Mouse (Mus musculus) ZHBTc4 (cell line): Measurements from ENCODE around the gene Hrct1.

Experiments
- DNase-seq: peaks from one replicate; pipeline ENCODE4 v3.0.0-alpha.2; 2011; ENCODE audit warnings: low read depth, low spot score

The Hrct1 gene

DNA sequence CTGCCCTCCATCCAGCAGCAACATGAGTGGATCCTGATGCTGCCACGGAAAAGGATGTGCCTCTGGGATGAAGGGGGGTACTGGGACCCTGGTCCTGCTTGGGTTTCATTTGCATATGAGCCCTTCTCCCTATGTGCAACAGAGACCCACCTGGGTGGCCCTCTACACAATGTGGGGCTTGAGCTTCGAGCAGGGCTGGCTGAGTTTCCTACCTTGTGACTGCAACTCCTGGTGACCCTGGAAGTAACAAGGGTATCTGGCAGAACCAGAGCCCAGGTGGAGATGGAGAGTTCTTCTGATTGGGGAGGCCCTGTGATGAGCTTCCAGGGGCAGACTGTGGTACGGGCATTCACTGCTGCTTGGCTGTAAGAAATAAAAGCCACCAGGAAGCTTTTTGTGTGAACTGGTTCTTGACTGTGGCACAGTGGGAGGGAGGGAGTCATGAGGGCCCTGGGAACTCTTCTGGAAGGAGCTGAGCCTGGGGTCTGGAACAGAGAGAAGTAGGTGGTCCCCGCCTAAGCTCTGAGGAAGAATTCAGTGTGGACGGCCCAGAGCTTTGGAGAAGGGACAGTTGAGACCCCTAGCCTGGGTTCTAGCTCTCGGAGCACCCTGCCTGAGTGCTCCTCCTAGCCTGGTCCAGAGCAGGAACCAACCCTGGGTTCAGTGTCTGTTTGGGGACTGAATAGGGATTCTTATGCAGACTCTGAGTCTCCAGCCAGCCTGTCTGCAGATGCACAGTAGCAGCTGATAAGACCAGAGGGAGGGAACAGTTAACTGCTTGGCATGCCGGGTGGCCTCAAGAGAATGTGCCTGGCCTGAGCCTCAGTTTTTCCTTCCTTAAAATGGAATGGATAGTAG is 959 bp downstream of the Hrct1 start:
- DNase-seq: no peak

DNA sequence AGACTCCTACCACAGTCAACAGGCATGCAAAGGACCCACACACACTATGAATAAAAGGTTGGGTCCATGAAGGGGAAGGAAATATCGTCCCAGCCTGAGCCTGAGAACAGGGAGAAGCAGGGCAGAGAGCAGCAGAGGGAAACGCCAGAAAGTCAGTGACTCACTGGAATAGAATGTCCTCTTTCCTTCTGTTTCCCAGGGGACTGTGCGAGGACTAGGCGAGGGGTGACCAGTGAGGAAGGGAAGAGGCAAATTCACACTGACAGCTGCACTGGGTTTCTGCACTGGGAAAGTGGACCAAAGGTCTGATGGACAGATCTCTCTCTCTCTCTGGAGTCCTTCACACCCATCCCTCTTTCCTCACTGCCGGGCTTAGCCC is 1.6 kb downstream of the Hrct1 start:
- no peak for DNase-seq

DNA sequence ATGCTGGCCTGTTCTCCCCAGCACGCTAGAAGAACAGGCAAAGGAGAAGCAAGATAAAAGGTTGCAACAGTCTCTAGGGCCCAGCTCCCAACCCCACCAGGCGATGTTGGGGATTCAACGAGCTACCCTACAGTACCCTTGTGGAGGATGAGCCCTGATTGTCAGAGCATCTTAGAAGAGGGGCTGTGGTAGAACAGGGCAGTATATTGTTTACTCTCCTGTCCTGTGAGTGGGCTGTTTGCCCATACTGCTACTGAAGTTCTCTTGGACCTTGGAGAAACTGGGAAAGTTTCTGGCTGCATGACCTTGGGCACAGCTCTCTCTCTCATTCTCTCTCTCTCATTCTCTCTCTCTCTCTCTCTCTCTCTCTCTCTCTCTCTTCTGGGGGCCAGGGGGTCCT is 2.1 kb downstream of the Hrct1 start:
- no peak for DNase-seq

DNA sequence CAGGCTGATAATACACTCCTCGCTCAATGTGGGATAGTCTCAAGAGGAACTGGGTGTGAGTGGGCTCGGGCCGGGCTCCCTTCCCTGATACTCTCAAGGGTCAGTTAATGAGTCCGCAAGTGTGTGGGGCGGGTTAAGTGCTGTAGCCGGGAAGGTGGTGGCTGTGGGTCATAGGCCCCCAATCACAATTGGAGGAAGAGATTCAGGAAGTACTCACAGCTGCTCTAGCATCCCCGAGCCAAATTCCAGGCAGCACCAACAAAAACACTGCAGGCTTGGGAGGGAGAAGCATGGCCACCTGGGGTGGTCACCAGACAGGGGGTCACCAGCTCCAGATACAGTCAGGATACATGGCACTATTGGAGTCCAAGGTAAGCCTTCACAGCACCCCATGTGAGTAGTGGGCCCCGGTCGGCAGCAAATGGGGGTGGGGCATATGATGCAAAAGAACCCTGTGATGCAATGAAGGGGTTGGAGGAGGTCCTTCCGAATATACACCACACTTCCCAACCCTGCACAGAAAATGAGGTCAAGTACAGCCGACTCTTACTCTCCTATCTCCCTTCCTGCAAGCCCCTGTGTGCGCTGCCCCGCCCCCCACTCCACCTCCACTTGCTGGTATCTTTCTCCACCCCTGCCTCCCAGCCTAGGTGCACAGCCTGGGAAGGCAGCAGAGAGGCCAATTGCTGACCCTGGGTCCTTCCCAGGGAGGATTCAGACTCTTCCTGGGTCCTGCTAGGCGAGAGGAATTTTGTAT is 3.0 kb downstream of the Hrct1 start, which contains the start of gene Spaar:
Gene Spaar, plus strand, starts transcription at position 241 of the 757 bp plus-strand sequence.
- DNase-seq: no peak

DNA sequence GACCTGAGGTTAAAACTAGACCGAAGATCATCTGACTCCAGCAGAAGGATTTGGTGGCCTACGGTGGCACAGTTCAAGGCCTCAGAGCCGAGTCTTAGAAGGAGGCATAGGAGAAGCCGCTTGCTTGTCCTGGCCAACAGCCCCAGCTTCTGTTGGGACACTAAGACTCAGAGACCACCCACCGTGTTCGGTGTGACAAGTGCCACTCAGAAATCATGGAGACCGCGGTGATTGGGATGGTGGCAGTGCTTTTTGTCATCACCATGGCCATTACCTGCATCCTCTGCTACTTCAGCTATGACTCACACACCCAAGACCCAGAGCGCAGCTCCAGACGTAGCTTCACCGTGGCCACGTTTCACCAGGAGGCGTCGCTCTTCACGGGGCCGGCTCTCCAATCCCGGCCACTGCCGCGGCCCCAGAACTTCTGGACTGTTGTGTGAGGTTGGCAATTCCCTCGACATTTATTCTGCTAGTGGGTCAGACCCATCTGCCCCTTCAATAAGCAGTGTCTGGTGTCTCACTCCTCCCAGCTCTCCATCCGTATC is 3.8 kb downstream of the Hrct1 start:
- DNase-seq: peak; percentile 49

DNA sequence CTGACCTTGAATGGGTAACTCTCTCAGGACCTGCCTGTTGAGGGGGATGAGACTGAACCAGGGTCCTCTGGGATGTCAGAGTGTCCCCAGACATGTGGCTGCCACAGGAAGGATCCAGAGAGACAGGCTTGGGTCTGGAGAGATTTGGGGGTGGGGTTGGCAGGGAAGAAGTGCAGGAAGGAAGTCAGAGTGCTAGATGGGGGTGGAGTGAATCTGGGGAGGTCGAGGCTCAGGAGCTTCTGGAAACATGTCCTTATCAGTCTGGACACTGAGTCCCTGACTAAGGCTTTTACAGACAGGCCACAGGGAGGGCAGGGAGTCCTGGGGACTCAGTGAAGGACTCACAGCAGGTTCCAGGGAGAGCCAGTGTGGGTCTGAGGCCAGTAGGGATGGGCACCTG is 5.2 kb downstream of the Hrct1 start:
- DNase-seq: no peak

DNA sequence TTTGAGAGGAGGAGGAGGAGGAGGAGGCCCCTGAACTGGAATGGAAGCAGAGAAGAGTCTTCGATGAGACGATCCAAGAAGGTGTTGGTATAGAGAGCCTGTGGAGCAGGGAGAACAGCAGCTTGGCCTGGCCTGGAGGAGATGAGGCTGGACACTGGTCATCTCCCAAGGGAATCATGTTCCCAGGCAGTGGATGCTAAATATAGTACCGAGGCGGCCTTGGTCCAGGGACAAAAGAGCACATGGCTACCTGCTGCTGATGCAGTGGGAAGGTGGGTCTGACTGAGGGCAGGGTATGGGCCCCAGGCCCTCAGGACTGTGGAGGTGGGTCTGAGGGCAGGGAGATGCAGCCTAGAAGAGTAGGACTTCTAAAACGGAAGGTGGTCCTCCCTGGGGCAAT is 6.2 kb downstream of the Hrct1 start:
- no peak for DNase-seq

DNA sequence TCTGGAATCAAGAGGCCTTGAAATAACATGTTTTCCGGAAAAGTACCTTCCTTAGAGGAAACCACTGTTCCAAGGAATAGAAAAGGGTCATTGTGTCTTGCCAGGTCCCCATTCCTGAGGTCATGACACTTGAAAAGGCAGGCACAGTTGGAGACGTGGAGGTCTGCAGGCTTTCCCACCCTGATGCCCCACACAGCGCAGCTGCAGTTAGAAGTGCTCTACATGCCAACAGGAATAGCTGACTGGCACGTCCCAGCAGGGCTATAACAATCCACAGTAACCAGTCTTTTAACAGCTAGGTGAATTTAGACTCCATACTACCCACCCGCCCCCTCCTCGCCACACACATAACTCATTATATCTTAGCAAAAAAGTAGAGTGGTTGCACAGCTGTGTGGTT is 10.2 kb downstream of the Hrct1 start:
- no peak for DNase-seq

DNA sequence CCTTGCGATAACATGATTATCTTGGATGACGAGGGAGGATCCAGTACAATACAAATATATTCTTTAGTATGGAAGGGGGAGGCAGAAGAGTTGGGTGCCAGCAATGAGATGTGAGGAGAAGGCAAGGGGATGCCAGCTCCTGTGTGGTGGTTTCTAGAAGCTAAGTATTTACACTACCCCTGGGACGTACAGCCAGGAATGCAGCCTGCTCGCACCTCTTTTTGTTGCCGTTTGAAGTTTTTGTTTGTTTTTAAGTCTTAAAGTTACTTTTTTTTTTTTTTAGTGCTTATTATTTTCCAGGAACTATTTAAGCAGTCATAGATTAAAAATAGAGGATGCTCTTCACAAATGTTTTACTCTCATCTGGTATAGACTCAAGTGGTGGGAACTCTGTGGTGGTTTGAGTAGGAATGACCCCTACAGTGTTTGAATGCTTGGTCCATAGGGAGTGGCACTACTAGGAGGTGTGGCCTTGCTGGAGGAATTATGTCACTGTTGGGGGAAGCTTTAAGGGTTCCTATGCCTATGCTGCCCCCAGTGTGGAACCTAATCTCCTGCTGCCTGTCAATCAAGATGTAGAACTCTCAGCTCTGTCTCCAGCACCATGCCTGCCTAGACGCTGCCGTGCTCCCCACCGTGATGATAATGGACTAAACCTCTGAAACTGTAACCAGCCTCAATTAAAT is 12.1 kb downstream of the Hrct1 start:
- DNase-seq: peak; percentile 28

DNA sequence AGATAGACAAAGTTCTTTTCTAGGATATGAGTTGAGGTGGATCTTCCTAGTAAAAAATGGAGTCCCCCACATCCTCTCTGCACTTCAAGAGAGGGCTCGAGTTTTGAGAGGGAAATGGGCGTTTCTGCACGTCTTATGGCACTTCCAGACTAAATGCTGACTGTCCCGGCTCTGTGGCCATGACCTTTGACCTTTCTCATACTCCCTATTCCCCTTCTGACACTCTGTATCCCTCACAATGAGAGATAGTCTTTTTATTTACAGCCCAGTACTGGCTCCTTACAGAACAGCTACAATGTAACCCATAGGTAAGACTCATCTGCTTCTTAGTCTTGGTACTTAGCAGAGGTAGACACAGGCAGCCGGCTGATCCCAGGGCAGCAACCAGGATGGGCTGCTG is 14.5 kb downstream of the Hrct1 start:
- peak; percentile 41 for DNase-seq

DNA sequence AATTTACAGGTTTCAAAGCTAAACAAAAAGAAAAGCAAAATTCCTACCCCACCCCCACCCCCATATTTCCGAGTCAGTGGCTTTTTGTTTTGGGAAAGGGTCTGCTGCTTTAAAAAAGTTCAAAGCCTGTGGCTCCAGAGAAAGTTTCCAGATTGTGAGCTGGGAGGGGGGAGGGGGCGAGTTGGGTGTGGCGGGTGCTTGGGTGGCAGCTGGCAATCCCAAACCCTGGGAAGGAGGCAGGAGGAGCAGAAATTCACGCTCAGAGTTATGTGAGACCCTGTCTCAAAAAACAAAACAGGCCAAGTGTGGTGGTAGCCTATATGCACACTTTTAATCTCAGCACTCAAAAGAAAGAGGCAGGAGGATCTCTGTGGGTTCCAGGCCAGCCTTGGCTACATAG is 15.6 kb downstream of the Hrct1 start:
- no peak for DNase-seq

DNA sequence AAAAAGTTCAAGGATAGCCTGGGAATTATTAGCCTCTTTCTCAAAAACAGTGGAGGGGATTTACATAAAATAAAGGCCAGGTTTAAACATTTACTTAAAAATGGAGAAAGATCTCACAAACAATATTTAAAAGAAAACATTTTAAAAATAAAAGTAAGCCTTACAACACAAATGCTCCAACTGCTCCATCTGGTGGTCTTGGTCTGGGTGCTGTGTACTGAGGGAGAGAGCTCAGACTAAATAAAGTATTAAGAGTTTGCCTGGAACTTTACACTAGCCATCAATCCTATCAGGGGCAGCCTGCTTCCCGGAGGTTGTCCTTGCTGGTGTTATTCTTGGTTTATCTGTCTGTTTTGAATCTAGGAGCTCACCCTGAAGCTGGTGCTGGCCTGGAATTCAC is 16.1 kb downstream of the Hrct1 start:
- no peak for DNase-seq

DNA sequence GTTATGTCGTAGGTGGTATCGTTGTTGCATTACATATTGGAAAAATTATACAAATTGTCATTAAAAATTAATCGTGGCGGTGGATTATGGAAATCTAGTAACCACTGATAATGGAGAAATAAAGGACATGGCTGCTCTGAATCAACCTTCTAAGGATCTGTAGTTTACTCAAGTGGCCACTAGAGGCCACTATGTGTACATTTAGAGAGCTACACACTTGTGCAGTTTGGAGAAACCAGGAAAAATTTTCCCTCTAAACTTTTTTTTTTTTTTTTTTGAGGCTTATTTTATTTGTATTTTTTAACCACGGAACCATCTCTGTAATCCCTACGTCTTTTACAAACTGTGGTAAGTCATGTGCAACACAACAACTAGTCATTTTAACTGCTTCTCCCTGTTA is 18.2 kb downstream of the Hrct1 start:
- peak; percentile 73 for DNase-seq

DNA sequence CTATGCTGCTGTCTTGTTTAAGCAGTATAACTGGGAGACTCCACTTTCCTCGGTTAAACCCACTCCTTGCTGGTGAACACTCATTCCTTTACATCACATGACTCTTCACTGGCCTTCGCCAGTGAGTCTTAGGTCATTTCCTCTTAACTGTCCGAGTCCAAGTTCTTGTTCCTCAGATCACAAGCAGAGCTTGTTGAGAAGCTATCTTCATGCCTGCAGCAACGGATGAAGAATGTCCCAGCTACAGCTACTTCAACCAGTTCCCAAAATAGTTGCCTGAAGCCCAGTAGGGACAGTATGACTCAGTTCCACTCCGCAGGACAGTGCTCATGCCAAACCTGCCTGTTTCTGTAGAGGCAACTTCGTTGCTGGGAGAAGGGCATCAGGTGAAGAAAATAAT is 30.2 kb downstream of the Hrct1 start:
- no peak for DNase-seq

DNA sequence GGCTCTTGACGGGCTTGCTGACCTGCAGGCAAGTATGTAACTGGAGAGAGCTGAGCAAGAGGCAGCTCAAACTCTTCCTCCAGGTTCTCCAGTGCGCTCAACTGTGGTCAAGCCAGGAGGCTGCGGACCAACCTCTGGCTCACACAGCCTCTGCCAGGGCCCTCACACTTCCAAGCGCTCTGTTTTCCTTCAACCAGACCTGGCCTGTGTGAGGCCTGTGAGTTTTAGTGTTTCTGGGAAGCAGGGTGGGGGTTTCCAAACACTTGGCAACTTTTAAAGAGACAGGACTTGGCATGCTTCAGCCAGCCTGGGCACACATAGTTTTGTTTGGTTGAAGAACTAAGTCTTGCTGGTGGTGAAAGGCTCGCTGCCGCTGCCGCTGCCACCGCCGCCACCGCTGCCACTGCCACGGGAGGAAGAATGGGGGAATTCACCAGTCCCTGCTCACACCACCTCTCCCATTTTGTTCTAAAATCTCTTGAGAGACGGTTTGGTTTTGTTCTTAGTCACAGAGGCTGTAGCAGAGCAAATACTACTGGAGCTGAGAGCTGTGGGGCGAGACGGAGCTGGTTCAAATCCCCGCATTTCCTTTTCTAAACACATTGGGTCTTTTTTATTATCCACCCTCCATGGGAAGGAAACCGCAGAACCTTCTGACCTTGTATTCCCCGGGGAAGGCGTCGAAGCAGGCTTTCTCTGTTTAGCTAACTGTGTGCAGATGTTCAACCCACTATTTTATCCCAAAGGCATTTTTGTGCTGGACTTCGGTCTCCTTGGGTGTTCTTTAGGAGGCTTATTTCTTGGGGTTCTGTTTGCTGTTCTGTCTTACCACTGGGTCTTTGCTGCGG is 32.8 kb downstream of the Hrct1 start:
- peak; percentile 31 for DNase-seq

DNA sequence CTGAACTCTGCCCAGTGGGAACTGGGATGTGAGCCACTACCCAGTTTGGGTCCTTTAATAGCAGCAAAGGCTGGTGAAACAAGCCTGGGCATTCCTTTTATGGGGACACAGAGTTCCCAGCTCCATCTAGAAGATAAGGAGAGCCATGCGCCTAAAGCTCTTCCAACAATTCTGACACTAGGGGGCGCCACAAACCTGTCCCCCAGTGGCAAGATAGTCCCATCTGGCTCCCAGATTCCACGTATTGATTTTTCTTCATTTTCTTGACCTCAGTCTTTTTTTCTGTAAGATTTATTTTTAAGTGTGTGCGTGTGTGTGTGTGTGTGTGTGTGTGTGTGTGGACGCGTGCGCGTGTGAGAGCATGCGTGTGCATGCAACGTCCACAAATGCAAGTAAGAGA is 33.5 kb downstream of the Hrct1 start:
- peak; percentile 83 for DNase-seq

DNA sequence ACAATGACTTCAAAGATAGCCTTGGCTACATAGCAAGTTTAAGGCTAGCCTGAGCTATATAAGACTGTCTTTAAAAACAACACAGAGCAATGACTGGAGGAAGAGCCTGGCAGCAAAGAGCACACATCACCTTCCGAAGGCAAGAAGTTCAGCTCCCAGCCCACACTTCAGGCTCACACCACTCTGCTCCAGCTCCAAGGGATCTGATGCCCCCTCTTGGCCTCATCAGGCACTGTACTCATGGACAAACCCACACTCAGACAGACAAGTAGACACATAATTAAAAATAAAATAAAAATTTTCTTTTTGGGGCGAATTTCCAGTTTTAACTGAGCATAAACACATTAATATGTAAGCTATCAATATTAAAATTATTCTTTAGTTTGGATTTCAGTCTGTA is 34.3 kb downstream of the Hrct1 start:
- DNase-seq: peak; percentile 62

DNA sequence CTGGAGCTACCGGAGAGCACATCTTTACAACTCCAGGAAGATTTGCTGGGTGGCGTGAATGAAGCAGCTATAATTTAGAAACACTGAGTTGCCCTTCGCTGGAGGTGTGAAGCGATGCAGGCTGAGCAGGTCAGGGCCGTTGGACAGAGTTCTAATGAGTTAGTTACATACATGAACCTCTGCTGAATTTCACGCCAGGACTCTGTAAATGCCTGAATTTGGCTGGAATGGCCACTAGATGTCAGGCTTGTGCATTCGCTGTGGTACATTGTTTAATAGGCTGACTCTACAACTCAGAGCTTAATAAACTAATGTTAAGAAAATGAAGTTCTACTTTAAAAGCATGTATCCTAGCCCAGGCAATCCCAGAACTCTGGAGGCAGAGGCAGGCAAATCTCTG is 36.4 kb downstream of the Hrct1 start:
- DNase-seq: peak; percentile 74

DNA sequence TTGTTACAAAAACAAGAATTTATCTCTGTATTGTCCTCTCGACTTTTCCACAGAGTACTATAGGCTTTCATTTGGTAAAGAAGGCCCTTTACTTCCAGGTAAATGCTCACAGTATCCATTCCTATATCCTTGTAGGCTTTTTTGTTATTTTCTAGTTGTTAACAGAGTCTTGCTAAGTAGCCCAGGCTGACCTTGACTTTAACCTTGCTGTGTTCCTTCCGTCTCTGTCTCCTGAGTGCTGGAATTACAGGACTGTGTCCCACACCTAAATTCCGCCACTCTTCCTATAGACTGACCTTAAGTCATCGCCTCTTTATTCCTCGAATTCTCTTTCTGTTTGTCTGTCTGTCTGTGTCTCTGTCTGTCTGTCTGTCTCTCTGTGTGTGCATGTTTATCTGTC is 41.4 kb downstream of the Hrct1 start:
- peak; percentile 57 for DNase-seq

DNA sequence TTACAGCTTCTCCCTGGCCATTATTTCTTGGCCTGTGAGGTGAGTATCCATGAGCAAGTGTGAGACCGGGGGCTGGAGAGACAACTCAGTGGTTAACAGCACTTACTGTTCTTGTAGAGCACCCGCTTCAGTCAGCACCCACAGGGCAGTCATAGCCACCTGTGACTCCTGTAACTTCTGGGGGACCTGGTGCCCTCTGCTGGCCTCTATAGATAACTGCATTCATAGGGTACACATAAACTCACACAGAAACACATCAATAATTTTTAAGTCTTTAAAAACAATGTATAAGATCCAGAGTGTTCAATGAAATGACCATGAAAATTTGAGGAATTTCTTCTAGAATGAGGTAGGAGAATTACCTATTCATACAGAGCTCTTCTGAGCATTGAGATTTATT is 42.4 kb downstream of the Hrct1 start:
- peak; percentile 70 for DNase-seq

DNA sequence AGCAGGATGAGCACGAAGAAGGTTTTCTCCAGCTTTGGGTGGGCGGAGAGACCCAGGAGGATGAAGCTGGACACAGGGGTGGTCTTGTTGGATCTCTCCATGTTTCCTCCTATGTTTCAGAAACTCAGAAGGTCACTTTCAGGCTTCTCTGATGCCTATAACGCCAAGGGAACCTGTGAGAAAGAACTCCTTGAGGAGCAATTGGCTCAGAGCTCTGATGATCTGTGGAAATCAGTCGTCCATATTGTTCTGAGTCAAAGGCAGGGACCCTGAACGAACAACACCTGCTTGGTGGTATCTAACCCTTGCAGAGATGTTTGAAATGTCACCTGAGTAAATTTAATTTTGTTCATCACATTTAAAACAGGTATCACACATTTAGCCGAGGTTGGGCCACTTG is 43.9 kb downstream of the Hrct1 start, which contains the start of gene Olfr159:
Gene Olfr159, minus strand, starts transcription at position 101 of the 400 bp plus-strand sequence.
- DNase-seq: no peak
